Mouse (Mus musculus): ENCODE results near the gene Lonp1.

DNA sequence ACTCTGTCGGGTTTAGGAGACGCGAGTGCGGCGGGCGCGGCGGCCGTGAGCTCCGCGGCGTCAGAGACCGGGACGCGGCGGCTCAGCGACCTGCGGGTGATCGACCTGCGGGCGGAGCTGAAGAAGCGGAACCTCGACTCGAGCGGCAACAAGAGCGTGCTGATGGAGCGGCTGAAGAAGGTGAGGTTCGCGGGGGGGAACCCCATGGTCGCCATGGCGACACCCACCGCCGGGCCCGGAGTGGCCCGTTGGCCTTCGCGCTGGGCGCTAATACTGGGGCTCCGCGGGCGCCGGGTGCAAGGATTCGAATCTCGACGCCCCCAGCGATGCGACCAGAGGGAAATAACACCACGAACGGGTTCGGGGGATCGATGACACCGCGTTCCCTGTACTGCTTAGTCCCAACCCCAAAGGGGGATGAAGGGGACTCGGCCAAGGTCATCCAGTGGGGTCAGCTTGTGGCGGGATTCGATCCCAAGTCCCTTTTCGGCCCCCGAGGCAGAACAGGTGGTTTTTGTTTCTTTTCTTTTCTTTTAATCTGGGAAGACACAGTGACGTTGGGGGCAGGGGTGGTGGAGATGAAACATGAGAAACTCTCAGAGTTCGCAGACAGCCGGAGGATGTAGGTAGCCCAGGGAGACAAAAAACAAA is 41.4 kb downstream of the Lonp1 start:
- TF ChIP-seq ZC3H11A (IDR thresholded peaks at IDR 0.05; ENCODE audit: borderline replicate concordance, low read depth, low read length) (no peak), CHD2 (IDR thresholded peaks at IDR 0.05; ENCODE audit: low read depth, low read length) (no peak), ZNF384 (IDR thresholded peaks at IDR 0.05; ENCODE audit: low read depth, low read length) (no peak), MAFK (IDR thresholded peaks at IDR 0.05; ENCODE audit: insufficient read depth, low read depth, low read length) (no peak)
